Mouse (Mus musculus): Measurements from ENCODE around the gene Ttc7b.

GRCm38 (mm10) chr12:100438509-100438908 is 82.1 kb downstream of the Ttc7b start:
- TF ChIP-seq EP300 (IDR thresholded peaks at IDR 0.05; ENCODE audit: insufficient read depth, low read depth, low read length) (no peak), POLR2A (IDR thresholded peaks at IDR 0.05; ENCODE audit: insufficient read depth, low read depth, low read length) (no peak), CTCF (IDR thresholded peaks at IDR 0.05) (no peak)

All from heart, adult 2 months (tissue).